Mouse (Mus musculus) heart, embryonic 14.5 days (tissue): Measurements from ENCODE around the gene Crcp. TPM values are rescaled to one million over a fixed set of nuclear protein-coding genes. Genes with fewer than 3 reads are reported as not detected.

Experiments
- ATAC-seq: fragments of 200-750 bp; cut with Nextera tagmentation; 2 replicates; pipeline ENCODE4 v1.8.0; 2017; ENCODE audit warnings: low read depth, moderate TSS enrichment; ENCODE audit not compliant: insufficient number of reproducible peaks, insufficient read depth, low FRiP score
- H3K27ac ChIP-seq, 2 experiments: fragments of 200-500 bp in 1 of 2; fragments of 300-500 bp in 1 of 2; sonication (generic) in 1 of 2; replicated peaks in 1 of 2; 2 replicates each; pipeline ENCODE4 v1.5.1; 2012 to 2014; ENCODE audit warnings: low read depth in 2 of 2, low read length in 2 of 2, control low read depth in 1 of 2, mild to moderate bottlenecking in 1 of 2, mixed read lengths in 1 of 2; ENCODE audit not compliant: control insufficient read depth in 1 of 2, insufficient read depth in 1 of 2
- H3K27me3 ChIP-seq: fragments of 300-500 bp; sonication (generic); 2 replicates; pipeline ENCODE4 v1.6.1; 2014; ENCODE audit warnings: mild to moderate bottlenecking, low read length, control low read depth; ENCODE audit not compliant: control insufficient read depth, insufficient read depth
- H3K36me3 ChIP-seq: fragments of 300-500 bp; sonication (generic); 2 replicates; pipeline ENCODE4 v1.6.1; 2014; ENCODE audit warnings: mild to moderate bottlenecking, control low read depth, low read length, mixed read lengths; ENCODE audit not compliant: control insufficient read depth, insufficient read depth
- H3K4me1 ChIP-seq, 2 experiments: fragments of 200-500 bp in 1 of 2; fragments of 300-500 bp in 1 of 2; sonication (generic) in 1 of 2; 2 replicates each; pipeline ENCODE4 v1.6.1; 2012 to 2014; ENCODE audit warnings: low read length in 2 of 2, control low read depth in 1 of 2, mixed read lengths in 1 of 2; ENCODE audit not compliant: control insufficient read depth in 2 of 2, insufficient read depth in 2 of 2
- H3K4me2 ChIP-seq: fragments of 300-500 bp; sonication (generic); 2 replicates; pipeline ENCODE4 v1.6.1; 2014; ENCODE audit warnings: mild to moderate bottlenecking, low read length
- H3K4me3 ChIP-seq, 2 experiments: fragments of 200-500 bp in 1 of 2; fragments of 300-500 bp in 1 of 2; sonication (generic) in 1 of 2; 2 replicates each; pipeline ENCODE4 v1.5.1; 2012 to 2014; ENCODE audit warnings: low read length in 2 of 2, mild to moderate bottlenecking in 2 of 2, control low read depth in 1 of 2, low read depth in 1 of 2, moderate library complexity in 1 of 2; ENCODE audit not compliant: control insufficient read depth in 1 of 2, insufficient read depth in 1 of 2
- H3K9ac ChIP-seq: fragments of 300-500 bp; sonication (generic); 2 replicates; pipeline ENCODE4 v1.6.1; 2014; ENCODE audit warnings: mild to moderate bottlenecking, low read length
- H3K9me3 ChIP-seq: fragments of 300-500 bp; sonication (generic); 2 replicates; pipeline ENCODE4 v1.6.1; 2016; ENCODE audit warnings: low read length, control low read depth; ENCODE audit not compliant: control insufficient read depth
- WGBS: fragments of 180-500 bp; shearing (Covaris S2); extraction: QIAGEN DNeasy Blood & Tissue Kit; methylation state at CpG from one replicate; pipeline ENCODE4 v1.1.7; 2014; 5-methylcytosine and 5-hydroxymethylcytosine counted together
- polyA plus RNA-seq: library from polyadenylated mRNA; unstranded; fragments of >200 nt; fragmentation: Nextera tagmentation; extraction: Ambion mirVana; gene quantifications from 2 replicates; pipeline ENCODE4 v1.2.1, GENCODE M21; 2014

Gene Crcp
- polyA plus RNA-seq, 1 experiment from 2014 or later, result 15.1 TPM

DNA sequence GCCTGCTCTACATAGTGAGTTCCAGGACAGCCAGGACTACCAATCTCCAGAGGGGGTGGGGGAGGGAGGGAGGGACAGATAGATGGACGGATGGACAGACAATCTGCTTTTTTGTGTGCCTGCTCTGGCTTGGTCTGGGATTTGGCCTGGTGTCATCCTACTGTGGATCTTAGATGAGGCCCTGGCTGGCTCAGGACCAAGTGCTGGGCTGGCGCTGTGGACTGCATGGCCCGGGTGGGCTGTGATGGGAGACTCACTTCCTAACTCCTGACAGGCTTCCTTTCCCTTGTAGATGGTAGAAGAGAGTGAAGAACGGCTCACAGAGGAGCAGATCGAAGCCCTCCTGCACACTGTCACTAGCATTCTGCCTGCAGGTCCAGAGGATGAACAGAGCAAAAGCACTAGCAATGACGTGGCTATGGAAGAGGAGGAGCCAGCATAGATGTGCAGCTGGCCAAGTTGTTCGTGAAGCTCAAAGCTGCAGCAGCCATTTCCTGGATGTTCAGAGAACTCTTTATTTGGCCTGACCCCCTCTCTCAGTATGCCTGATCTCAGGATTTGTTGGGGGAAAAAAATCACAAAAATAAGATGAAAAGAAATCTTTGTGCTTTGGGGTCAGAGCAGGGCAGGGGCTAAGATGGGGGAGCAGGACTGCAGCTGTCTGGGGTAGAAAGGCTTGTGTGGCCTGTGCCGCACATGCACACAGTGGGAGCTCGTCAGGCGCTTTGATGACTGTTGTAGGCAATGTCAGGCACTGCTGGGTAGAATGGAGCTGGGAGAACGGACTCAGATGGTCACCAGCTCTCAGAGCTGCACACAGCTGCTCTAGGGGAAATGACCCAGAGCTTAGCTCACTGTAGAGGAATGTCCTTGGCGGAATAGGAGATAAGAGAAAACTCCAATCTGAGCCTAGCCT is 30.6 kb downstream of the Crcp start:
- Histone ChIP-seq H3K4me3 (no peak overlapping the region), H3K27me3 (peaks cover 6% of the 10 kb centered on the region), H3K27ac (peak overlapping the region; percentile 69), H3K9ac (peak overlapping the region; percentile 13; the same call in 1 of the 2 replicates), H3K36me3 (peaks cover 14% of the 10 kb centered on the region), H3K4me1 (peaks cover 3 to 15% of the 10 kb centered on the region in 2 experiments), H3K4me2 (peak overlapping the region; percentile 3; the same call in 1 of the 2 replicates), H3K9me3 (no peaks in the 10 kb centered on the region)
- peak; percentile 78 for ATAC-seq
- WGBS, result 41% methylated on average over 12 of the region's 12 CpGs

DNA sequence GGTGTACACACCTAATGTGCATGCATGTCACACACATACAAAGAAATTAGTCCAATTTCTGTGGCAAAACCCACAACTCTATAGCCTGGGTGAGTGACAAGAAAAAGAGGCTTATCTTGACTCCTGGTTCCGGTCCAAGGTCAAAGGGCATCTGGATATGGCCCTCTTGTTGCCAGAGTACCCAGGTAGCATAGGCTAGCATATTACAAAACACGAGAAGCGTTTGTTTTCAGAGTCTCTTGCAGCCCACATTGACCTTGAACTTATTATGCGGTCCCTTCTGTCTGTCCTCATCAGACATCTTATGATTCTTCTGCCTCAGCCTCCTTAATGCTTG is 31.2 kb downstream of the Crcp start:
- 58% methylated on average over 4 of the region's 4 CpGs for WGBS
- H3K4me2 ChIP-seq, result no peak overlapping the region; the same call in 1 of the 2 replicates
- no peaks in the 10 kb centered on the region for H3K9me3 ChIP-seq
- peak overlapping the region in 1 of 2 experiments; percentile 69; a peak in 1 of 4 replicates for H3K27ac ChIP-seq
- no peak overlapping the region; the same call in 1 of the 2 replicates for H3K9ac ChIP-seq
- H3K36me3 ChIP-seq, result peaks cover 10% of the 10 kb centered on the region
- H3K4me1 ChIP-seq, result peaks cover 3 to 15% of the 10 kb centered on the region in 2 experiments
- 0 out of 2 replicates have a peak, but pooled peaks cover 4% of the 10 kb centered on the region for H3K27me3 ChIP-seq
- no peak overlapping the region for H3K4me3 ChIP-seq
- peak; percentile 4; the same call in 1 of the 2 replicates for ATAC-seq

DNA sequence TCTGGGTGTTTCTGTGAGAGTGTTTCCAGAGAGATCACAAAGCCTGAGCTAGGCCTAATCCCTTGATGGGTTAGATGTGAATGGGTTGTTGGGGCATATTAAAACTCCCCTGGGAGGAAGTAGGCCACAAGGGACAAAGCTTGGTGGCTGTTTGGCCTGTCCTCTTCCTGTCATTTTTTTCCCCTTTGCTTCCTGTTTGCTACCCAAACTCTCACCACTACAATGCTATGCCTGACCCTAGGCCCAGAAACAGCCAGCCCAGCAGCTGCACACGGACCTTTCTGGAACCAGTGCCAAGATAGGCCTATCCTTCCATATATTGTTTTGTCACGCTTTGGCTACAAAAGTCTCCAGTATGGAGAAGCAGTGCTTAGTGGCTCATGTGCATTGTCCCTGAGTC is 33.0 kb downstream of the Crcp start:
- H3K4me3 ChIP-seq, result no peak overlapping the region
- no peak for ATAC-seq
- 0 out of 2 replicates have a peak, but pooled peaks cover 6% of the 10 kb centered on the region for H3K9me3 ChIP-seq
- H3K27ac ChIP-seq, result peak overlapping the region; percentile 30 to 64; a peak in 2 of 4 replicates
- peaks cover 6% of the 10 kb centered on the region; the same call in 1 of the 2 replicates for H3K36me3 ChIP-seq
- 53% methylated on average over 2 of the region's 2 CpGs for WGBS
- peaks cover 3 to 15% of the 10 kb centered on the region in 2 experiments for H3K4me1 ChIP-seq
- no peaks in the 10 kb centered on the region for H3K27me3 ChIP-seq
- no peak overlapping the region for H3K9ac ChIP-seq
- H3K4me2 ChIP-seq, result no peak overlapping the region

GRCm38 (mm10) chr5:130063760-130064159 is 34.7 kb downstream of the Crcp start:
- Histone ChIP-seq H3K9ac (no peak overlapping the region), H3K4me3 (no peak overlapping the region), H3K4me1 (peaks cover 3 to 15% of the 10 kb centered on the region in 2 experiments), H3K4me2 (no peak overlapping the region), H3K9me3 (0 out of 2 replicates have a peak, but pooled peaks cover 6% of the 10 kb centered on the region), H3K36me3 (peaks cover 6% of the 10 kb centered on the region; the same call in 1 of the 2 replicates), H3K27ac (no peak overlapping the region), H3K27me3 (no peaks in the 10 kb centered on the region)
- 77% methylated on average over 2 of the region's 2 CpGs for WGBS
- ATAC-seq, result no peak

- H3K4me3 ChIP-seq, result no peak overlapping the region
- H3K27ac ChIP-seq, result no peak overlapping the region
- H3K36me3 ChIP-seq, result peaks cover 3% of the 10 kb centered on the region; the same call in 1 of the 2 replicates
- peaks cover 0 to under 1% of the 10 kb centered on the region in 2 experiments for H3K4me1 ChIP-seq
- peaks cover 9% of the 10 kb centered on the region for H3K27me3 ChIP-seq
- no peak overlapping the region for H3K4me2 ChIP-seq
- H3K9me3 ChIP-seq, result 0 out of 2 replicates have a peak, but pooled peaks cover 6% of the 10 kb centered on the region
- ATAC-seq, result no peak
- H3K9ac ChIP-seq, result no peak overlapping the region
- 93% methylated on average over 1 of the region's 1 CpGs for WGBS
These were observed 36.5 kb downstream of the Crcp start for GRCm38 (mm10) chr5:130065579-130065978.

DNA sequence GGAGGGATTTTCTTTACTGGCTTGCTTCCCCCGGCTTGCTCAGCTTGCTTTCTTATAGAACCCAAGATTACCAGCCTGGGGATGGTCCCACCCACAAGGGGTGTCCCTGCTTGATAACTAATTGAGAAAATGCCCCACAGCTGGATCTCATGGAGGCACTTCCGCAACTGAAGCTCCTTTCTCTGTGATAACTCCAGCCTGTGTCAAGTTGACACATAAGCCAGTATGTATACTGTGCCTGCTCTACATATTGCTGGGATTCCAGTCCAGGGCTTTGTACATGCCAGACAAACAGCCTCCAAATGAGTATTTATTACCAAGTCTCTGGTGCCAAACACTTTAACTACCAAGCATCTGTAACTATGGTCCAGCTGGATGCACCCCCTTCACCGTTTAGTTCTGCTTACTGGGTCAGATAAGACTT is 38.8 kb downstream of the Crcp start:
- no peak for ATAC-seq
- no peak overlapping the region for H3K4me2 ChIP-seq

GRCm38 (mm10) chr5:130073026-130073425 is 43.9 kb downstream of the Crcp start, which contains the start of gene Tpst1:
Gene Tpst1 (plus strand): TSS chr5:130073326.
- H3K4me2 ChIP-seq, result no peak within 1 kb of the TSS
- peaks cover 24% of the 10 kb centered on the region for H3K27me3 ChIP-seq
- H3K9ac ChIP-seq, result no peak within 1 kb of the TSS
- 84% methylated on average over 6 of the region's 6 CpGs for WGBS
- H3K4me3 ChIP-seq, result no peak within 1 kb of the TSS
- no peak for ATAC-seq
- H3K27ac ChIP-seq, result no peak within 1 kb of the TSS
- H3K9me3 ChIP-seq, result no peaks in the 10 kb centered on the region
- no peaks in the 10 kb centered on the region for H3K36me3 ChIP-seq
- H3K4me1 ChIP-seq, result peaks cover 0 to 2% of the 10 kb centered on the region in 2 experiments; a peak in 1 of 4 replicates

More for the DNA sequence above, 38.8 kb downstream of the Crcp start:
- Histone ChIP-seq H3K9ac (no peak overlapping the region), H3K4me3 (no peak overlapping the region), H3K27ac (no peak overlapping the region), H3K9me3 (0 out of 2 replicates have a peak, but pooled peaks cover 6% of the 10 kb centered on the region), H3K27me3 (peaks cover 9% of the 10 kb centered on the region), H3K36me3 (no peaks in the 10 kb centered on the region), H3K4me1 (no peaks in the 10 kb centered on the region)
- 43% methylated on average over 3 of the region's 3 CpGs for WGBS
